Mouse (Mus musculus): ENCODE results near the gene Srd5a1.

- TF ChIP-seq CTCF (IDR thresholded peaks at IDR 0.05; ENCODE audit: extremely low read depth, insufficient read length, insufficient replicate concordance, low read depth, low read length), result no peak
- TF ChIP-seq POLR2A (IDR thresholded peaks at IDR 0.05; ENCODE audit: low read depth, low read length), result no peak
These were observed 9.9 kb downstream of the Srd5a1 start for GRCm38 (mm10) chr13:69601321-69601720.

All from small intestine, adult 2 months (tissue).